Mouse (Mus musculus) cerebellum, adult 11 months (tissue): Measurements from ENCODE around the gene Xylt2.
"Not testable (repeated sequence)": the region's sequence is repeated elsewhere in the genome, so short reads cannot be mapped to it uniquely, and the experiment has no call there.

Experiments
- DNase-seq: peaks from one replicate; pipeline ENCODE4 v3.0.0; 2022

Gene Xylt2

DNA sequence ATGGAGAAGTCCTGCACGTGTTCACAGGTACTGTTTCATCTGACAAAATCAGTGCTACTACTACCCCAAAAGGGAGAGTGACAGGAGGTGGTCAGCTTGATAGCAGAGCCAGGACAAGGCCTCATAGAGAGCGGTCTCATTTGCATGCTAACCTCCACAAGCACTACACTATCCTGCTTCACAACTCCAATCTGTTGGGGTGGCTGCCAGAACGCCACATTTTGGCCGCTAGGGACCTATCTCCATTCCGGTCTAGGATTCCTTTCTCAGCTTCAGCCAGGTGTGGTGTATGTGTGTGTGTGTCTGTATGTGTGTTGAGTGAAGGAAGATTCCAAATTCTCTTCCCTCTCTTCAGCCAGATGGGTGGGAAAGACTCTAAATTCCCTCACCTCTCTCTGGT is 1.9 kb downstream of the Xylt2 start:
- DNase-seq = no peak

- DNase-seq = no peak
These were observed 2.3 kb downstream of the Xylt2 start for GRCm38 (mm10) chr11:94674984-94675383.

DNA sequence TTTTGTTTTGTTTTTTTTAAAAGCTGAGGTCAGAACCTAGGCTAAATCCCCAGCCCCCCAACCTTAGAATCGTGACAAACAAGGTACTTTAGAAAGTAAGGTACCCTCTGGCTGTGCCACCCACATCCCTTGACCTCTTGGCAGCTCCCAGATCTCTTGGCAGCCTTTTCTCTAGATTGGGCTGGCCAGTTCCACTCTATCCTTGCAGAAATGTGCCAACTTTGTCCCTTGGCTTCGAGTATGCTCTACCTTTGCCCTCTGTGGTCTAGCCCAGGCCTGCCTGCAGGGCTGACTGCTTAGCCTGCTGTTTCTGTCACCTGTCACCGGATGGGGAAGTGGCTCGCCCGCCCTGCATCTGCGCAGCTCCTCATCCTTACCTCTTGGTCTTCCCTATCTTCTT is 12.0 kb downstream of the Xylt2 start:
- DNase-seq = no peak

DNA sequence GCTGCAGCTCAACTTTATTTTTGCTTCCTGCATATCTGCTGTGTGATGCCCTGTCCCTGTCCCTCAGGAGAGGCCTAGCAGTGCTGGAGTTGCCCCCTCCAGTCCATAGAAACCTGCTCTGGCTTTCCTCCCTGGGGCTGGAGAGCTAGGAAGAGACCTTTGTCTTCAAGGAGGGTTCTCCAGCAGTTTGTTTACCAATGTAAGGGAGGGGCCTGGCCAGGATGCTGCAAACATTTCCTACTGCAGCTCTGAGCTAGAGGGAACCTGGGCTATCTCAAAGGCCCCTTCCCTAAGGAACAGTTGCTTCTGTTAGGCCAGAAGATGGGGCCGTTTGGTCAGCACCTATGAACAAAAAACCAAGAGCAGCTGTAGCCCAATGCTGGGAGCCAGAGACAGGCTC is 16.0 kb downstream of the Xylt2 start:
- DNase-seq = no peak

DNA sequence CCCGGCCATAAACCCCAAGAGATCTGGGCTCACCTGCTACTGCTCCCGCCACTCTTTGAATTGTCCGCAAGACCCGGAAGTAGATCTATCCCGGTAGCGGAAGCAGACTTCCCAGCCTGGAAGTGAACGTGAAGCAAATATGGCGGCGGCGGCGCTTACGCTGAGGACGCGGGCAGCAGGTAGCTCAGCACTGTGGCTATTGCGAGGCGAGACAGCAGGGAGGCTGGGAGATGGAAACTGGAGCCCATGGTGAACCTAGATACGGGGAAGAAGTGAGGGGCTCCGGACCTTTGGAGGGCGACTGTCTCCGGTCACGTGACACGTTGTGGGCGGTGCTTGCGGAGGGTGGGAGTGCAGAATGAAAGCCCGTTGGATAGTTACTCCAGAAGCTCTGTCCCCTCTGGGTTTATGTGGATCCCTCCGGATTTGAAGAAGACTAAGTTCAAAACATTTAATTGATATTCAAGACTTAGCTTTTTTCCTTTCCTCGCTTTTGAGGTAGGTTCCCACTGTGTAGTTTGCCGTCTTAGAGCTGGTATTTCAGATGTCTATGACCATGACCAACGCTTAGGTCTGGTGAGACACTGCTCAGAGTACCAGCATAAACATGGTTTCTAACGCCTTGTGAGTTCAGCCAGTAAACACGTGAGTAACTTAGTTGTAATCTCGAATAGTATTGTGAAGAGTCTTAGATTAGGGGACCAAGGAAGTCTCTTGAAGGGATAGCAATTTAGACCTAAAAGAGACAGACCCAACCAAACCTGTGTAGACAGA is 23.5 kb downstream of the Xylt2 start, which contains the start of the genes Mrpl27 and Eme1:
Gene Mrpl27, plus strand, starts transcription at position 105 of the 774 bp plus-strand sequence.
Gene Eme1, minus strand, starts transcription at position 302 of the 774 bp plus-strand sequence.
- DNase-seq = peak; percentile 77

GRCm38 (mm10) chr11:94652973-94653372 is 24.3 kb downstream of the Xylt2 start:
- no peak for DNase-seq

DNA sequence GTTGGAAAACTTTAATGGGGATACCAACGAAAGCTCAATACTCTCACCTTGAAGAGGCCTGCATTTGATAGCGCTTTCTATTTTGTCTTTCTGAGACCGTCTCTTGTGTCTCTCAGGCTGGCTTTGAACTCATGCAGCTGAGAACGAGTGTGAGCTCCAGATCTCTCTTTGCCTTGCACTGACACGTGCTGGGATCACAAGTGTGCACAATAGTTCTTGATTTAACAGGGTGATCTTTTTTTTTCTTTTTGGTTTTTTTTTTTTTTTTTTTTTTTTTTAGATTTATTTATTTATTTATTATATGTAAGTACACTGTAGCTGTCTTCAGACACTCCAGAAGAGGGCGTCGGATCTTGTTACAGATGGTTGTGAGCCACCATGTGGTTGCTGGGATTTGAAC is 26.1 kb downstream of the Xylt2 start:
- DNase-seq = not testable (repeated sequence)

GRCm38 (mm10) chr11:94646457-94646856 is 30.9 kb downstream of the Xylt2 start:
- DNase-seq = no peak

- no peak for DNase-seq
These were observed 32.7 kb downstream of the Xylt2 start for GRCm38 (mm10) chr11:94644461-94645219.

- no peak for DNase-seq
These were observed 42.9 kb downstream of the Xylt2 start for GRCm38 (mm10) chr11:94634431-94634830.

DNA sequence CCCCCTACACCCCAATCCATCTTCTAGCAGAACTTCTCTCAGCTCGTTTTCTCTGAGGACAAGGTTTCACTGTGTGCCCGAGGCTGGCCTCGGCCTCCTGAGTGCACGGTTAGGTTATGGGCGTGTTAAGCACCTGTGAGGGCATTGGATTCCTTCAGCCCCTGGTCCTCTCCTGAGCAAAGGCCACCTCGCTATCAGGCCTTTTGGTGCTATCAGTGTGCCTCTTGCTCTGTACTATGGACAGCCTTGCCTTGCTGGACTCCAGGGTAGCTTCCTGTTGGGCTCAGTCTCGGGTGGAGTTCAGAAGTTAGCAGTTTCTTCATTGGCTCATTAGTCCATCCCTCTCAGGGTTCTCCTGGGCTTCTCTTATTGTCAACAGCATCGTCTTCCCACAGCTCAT is 44.3 kb downstream of the Xylt2 start:
- no peak for DNase-seq

GRCm38 (mm10) chr11:94631969-94632368 is 45.3 kb downstream of the Xylt2 start:
- no peak for DNase-seq

DNA sequence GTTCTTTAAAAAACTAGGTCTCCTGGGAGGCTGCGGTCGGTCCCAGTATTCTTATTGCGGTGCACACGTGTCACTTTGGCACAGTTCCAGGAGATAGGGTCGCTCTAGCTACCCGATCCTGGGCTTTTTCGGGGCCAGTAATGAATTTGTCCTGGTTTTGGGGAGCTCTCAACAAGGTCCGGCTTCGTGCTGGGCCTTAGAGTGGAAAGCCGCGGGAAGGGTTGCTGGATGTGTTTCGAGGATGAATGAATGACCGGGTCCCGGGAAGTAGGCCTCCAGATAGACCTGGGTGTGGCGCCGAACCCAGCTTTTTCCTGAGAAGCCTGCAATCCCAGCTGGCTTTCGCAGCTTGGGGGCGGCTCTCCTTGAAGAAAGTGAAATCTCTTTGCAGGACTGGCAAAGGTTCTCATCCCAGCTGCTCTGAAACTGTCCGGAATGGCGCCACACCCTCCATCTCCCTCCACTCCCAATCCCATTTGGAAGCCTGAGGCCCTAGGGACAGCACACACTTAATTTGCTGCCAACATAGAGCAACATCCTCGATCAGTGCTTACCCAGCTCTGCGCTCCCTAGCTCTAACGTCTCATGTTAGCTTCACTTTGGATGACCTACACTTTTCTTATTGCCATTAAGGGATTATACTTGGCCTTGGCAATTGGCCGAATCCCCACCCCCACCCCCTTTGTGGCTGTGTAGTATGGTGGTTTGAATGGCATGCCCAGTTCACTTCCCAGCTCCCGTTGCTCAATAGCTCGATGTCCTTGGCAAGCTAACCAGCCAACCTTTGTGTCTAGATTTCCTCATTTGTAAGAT is 46.9 kb downstream of the Xylt2 start:
- no peak for DNase-seq

- DNase-seq = no peak
These were observed 47.5 kb downstream of the Xylt2 start for GRCm38 (mm10) chr11:94629884-94630198.

GRCm38 (mm10) chr11:94629199-94629883 is 48.0 kb downstream of the Xylt2 start, which contains the start of gene Lrrc59:
Gene Lrrc59 (plus strand): TSS chr11:94629767.
- DNase-seq = peak; percentile 90

GRCm38 (mm10) chr11:94622162-94622561 is 55.2 kb downstream of the Xylt2 start:
- DNase-seq = no peak

GRCm38 (mm10) chr11:94621458-94621852 is 55.9 kb downstream of the Xylt2 start:
- no peak for DNase-seq

GRCm38 (mm10) chr11:94620766-94621457 is 56.4 kb downstream of the Xylt2 start:
- DNase-seq = no peak

- DNase-seq = no peak
These were observed 59.7 kb downstream of the Xylt2 start for GRCm38 (mm10) chr11:94617646-94618045.

- no peak for DNase-seq
These were observed 61.8 kb downstream of the Xylt2 start for GRCm38 (mm10) chr11:94615494-94615893.

DNA sequence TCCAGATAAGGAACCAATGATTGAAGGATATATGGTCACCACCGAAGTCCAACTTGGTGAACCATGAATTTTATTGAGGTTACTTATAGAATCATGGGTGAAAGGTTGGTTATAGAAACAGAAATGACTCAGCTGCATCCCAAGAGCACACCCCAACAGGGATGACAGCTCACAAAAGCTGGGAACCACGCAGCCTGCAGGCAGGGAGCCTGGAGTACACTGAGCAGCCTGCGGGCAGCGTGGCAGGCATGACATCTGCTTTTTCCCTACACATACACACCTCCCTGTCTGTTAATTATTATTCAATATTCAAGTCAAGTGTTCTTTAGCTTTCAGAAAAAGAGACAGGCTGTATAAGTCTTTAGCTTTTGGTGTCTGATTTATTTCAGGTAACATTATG is 62.7 kb downstream of the Xylt2 start:
- DNase-seq = no peak
